Mouse (Mus musculus): ENCODE measurements around the gene Slc16a10. TPM values are rescaled to one million over a fixed set of nuclear protein-coding genes. Genes with fewer than 3 reads are reported as not detected.

Slc16a10 gene
- polyA plus RNA-seq, 1 experiment: 59.0 TPM

DNA sequence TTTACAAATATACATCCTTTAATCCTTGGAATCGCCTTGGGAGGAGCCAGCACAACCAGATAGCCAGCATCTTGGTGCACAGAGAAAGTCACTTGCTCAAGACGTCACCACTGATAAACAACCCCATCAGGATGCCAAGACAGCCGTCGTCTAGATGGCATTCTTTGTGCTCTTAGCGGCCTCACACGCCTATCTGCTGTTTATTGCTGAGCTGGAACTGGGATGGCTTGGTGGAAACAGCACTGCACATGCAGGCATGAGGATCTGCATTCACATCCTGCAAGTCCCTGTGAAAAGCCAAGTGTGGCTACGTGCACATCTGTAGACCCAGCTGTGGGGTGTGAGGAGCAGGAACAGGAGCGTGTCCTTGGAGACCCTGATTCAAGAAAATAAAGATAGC is 39.1 kb downstream of the Slc16a10 start:
- no peak overlapping the region for H3K27ac ChIP-seq (ENCODE audit: insufficient read depth, low read depth, low read length)
- peaks cover 44% of the 10 kb centered on the region for H3K4me1 ChIP-seq (ENCODE audit: control insufficient read depth, insufficient read depth, low read length)
- H3K4me3 ChIP-seq (ENCODE audit: insufficient read depth, low read length): no peak overlapping the region
- TF ChIP-seq POLR2A (IDR thresholded peaks at IDR 0.05; ENCODE audit: borderline replicate concordance, low read depth, low read length) (no peak), CTCF (IDR thresholded peaks at IDR 0.05; ENCODE audit: low read depth, low read length) (no peak)

DNA sequence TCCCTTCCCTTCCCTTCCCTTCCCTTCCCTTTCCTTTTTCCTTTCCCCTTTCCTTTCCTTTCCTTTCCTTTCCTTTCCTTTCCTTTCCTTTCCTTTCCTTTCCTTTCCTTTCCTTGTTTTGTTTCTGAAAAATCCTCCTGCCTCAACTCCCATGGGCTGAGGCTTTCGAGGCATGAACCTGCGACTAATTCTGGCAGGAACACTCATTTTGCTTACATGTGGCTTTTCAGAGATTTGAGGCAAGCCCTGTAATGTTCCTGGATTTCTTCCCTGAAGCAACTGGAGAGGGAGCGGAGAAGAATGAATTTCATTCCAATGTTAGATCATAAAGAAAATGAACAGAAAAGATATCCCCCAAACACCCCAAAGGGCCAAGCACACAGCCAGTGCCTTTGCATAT is 39.9 kb downstream of the Slc16a10 start:
- TF ChIP-seq CTCF (IDR thresholded peaks at IDR 0.05; ENCODE audit: low read depth, low read length) (no peak), POLR2A (IDR thresholded peaks at IDR 0.05; ENCODE audit: borderline replicate concordance, low read depth, low read length) (no peak)
- H3K27ac ChIP-seq (ENCODE audit: insufficient read depth, low read depth, low read length): no peak overlapping the region
- H3K4me3 ChIP-seq (ENCODE audit: insufficient read depth, low read length): no peak overlapping the region
- H3K4me1 ChIP-seq (ENCODE audit: control insufficient read depth, insufficient read depth, low read length): peaks cover 43% of the 10 kb centered on the region

DNA sequence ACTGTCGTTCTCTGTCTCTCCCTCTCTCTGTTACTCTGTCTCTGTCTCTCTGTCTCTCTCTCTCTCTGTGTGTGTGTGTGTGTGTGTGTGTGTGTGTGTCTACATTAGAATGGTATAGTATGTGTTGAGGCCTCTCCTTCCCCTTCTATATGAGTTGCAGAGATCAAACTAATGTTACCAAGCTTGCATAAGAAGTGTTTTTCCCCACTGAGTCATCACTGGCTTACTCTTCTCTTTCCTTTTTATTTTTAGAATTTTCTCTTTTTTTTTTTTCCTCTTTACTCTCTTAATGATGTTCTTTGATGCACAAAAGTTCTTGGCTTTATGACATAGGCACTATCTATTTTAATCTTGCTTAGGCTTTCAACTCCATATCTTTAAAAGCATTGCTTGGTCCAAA is 43.6 kb downstream of the Slc16a10 start:
- TF ChIP-seq POLR2A (IDR thresholded peaks at IDR 0.05; ENCODE audit: borderline replicate concordance, low read depth, low read length) (no peak), CTCF (IDR thresholded peaks at IDR 0.05; ENCODE audit: low read depth, low read length) (no peak)
- no peak overlapping the region for H3K4me3 ChIP-seq (ENCODE audit: insufficient read depth, low read length)
- H3K4me1 ChIP-seq (ENCODE audit: control insufficient read depth, insufficient read depth, low read length): peaks cover 60% of the 10 kb centered on the region
- H3K27ac ChIP-seq (ENCODE audit: insufficient read depth, low read depth, low read length): peak overlapping the region; percentile 75

DNA sequence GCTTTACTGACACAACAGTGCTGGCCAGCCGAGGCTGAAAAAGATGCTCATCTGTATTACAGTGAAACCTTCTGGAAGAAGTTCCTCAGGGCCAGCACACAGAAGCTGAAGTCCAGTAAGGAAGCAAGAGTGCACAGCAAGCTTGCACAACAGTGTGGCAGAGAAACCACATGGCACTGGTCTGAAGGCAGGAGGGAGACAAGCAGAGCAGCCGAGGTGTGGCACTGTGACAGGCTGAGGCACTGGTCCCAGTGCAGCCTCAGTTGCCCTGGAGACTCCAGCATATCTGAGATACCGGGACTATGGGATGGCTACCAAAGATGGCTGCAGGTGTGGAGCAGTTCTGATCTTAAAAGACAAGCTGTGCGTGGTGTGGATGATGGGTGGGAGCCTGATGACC is 44.5 kb downstream of the Slc16a10 start:
- peak overlapping the region; percentile 2 for H3K4me3 ChIP-seq (ENCODE audit: insufficient read depth, low read length)
- peak overlapping the region; percentile 72 for H3K27ac ChIP-seq (ENCODE audit: insufficient read depth, low read depth, low read length)
- H3K4me1 ChIP-seq (ENCODE audit: control insufficient read depth, insufficient read depth, low read length): peaks cover 59% of the 10 kb centered on the region
- TF ChIP-seq CTCF (IDR thresholded peaks at IDR 0.05; ENCODE audit: low read depth, low read length) (no peak), POLR2A (IDR thresholded peaks at IDR 0.05; ENCODE audit: borderline replicate concordance, low read depth, low read length) (no peak)

DNA sequence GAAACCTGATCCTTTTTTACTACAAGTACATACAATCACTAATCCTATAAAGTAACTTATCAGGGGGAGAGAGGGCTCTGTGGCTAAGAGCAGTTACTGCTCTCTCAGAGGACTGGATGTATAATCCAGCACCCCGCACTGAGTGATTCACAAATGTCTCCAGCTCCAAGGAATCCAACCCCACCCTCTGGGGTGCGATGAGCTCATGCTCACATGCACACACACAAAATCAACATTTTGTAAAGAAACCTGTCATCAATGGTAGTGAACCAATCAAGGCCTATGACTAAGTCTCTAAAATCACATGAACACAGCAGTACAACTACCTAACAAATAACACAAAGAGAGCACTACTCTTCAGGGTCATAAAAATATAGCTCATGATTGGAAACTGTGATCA is 47.3 kb downstream of the Slc16a10 start:
- H3K4me3 ChIP-seq (ENCODE audit: insufficient read depth, low read length): no peak overlapping the region
- TF ChIP-seq CTCF (IDR thresholded peaks at IDR 0.05; ENCODE audit: low read depth, low read length) (no peak), POLR2A (IDR thresholded peaks at IDR 0.05; ENCODE audit: borderline replicate concordance, low read depth, low read length) (no peak)
- peak overlapping the region; percentile 69 for H3K27ac ChIP-seq (ENCODE audit: insufficient read depth, low read depth, low read length)
- H3K4me1 ChIP-seq (ENCODE audit: control insufficient read depth, insufficient read depth, low read length): peaks cover 63% of the 10 kb centered on the region

DNA sequence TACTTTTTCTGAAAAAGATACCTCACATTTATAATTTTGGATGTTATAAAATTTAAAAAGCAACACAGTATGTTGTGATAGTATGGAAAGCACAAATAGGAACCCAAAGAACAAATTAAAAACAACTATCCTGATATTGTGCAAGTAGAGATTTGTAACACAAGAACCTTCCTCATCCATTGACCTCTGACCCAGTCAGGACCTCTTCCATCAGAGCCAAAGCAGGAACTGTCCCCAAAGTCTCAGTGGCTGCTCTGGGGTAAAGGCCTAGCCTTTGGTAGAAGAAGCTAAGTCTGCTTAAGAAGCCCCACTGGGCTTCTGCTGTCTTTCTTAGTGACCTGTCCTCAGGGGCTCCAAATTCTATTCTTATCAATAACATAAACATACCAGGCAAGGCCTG is 48.5 kb downstream of the Slc16a10 start:
- TF ChIP-seq POLR2A (IDR thresholded peaks at IDR 0.05; ENCODE audit: borderline replicate concordance, low read depth, low read length): no peak
- no peak for TF ChIP-seq CTCF (IDR thresholded peaks at IDR 0.05; ENCODE audit: low read depth, low read length)
- Histone ChIP-seq H3K27ac (ENCODE audit: insufficient read depth, low read depth, low read length) (peak overlapping the region; percentile 72), H3K4me1 (ENCODE audit: control insufficient read depth, insufficient read depth, low read length) (peaks cover 59% of the 10 kb centered on the region), H3K4me3 (ENCODE audit: insufficient read depth, low read length) (no peak overlapping the region)

DNA sequence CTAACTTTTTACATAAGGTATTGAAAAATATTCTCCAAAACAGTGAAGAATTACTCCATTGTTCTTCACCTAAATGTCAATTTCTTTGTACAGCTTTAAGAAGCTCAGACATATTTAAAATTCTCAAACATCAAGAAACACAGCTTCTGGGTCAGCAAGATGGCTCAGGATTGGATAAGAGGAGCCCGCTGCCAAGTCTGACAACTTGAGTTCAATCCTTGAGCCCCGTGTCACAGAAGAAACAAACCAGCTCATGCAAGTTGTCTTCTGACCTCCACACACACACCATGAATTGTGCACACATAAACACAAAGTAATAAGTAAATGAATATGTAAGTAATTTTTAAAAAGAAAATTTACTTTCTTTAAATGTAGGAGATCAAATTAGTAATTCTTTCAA is 50.6 kb downstream of the Slc16a10 start:
- Histone ChIP-seq H3K27ac (ENCODE audit: insufficient read depth, low read depth, low read length) (no peak overlapping the region), H3K4me1 (ENCODE audit: control insufficient read depth, insufficient read depth, low read length) (peaks cover 55% of the 10 kb centered on the region), H3K4me3 (ENCODE audit: insufficient read depth, low read length) (no peak overlapping the region)
- no peak for TF ChIP-seq POLR2A (IDR thresholded peaks at IDR 0.05; ENCODE audit: borderline replicate concordance, low read depth, low read length)
- no peak for TF ChIP-seq CTCF (IDR thresholded peaks at IDR 0.05; ENCODE audit: low read depth, low read length)

DNA sequence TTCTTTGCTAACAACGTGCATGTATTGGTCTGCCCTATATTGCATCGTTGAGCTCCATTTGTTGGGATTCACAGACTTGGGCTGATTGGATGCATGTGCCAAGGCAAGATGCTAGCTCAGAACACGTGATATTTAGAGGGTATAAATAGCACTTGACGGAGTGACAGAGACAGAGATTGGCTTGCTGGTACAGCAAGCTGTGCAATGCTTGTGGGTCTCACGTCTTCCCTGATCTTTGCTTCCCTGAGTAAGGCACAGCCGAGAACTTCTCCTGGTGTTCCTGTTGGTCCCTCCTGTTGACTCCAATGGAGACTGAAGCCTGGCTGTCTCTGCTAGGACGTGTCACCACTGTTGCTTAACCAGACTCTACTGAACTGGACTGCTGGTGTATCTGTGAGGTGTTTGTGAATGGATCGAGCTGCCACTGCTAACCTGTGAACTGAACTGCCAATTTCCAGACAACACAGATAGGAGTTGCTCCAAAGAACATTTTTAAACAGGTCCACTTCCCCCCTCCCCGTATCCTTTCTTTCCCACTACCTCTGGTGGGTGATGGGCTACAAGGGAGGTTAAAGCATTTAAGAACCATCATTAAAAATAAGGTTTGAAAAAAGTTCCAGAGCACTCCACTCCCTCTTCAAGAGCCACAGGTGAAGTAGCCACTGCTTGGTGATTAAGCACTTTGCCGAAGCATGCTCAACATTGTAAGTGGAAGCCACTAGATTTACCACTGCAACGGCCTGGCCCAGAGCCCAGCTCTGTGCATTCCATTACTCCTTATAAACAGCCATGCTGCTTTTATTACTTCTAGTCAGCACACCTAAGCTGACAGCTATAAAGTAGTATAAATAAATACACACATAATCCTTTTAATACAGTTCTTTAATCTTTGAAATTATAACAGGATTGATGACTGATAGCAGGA is 51.3 kb downstream of the Slc16a10 start:
- no peak overlapping the region for H3K27ac ChIP-seq (ENCODE audit: insufficient read depth, low read depth, low read length)
- peaks cover 53% of the 10 kb centered on the region for H3K4me1 ChIP-seq (ENCODE audit: control insufficient read depth, insufficient read depth, low read length)
- H3K4me3 ChIP-seq (ENCODE audit: insufficient read depth, low read length): no peak overlapping the region
- TF ChIP-seq POLR2A (IDR thresholded peaks at IDR 0.05; ENCODE audit: borderline replicate concordance, low read depth, low read length) (no peak), CTCF (IDR thresholded peaks at IDR 0.05; ENCODE audit: low read depth, low read length) (no peak)

DNA sequence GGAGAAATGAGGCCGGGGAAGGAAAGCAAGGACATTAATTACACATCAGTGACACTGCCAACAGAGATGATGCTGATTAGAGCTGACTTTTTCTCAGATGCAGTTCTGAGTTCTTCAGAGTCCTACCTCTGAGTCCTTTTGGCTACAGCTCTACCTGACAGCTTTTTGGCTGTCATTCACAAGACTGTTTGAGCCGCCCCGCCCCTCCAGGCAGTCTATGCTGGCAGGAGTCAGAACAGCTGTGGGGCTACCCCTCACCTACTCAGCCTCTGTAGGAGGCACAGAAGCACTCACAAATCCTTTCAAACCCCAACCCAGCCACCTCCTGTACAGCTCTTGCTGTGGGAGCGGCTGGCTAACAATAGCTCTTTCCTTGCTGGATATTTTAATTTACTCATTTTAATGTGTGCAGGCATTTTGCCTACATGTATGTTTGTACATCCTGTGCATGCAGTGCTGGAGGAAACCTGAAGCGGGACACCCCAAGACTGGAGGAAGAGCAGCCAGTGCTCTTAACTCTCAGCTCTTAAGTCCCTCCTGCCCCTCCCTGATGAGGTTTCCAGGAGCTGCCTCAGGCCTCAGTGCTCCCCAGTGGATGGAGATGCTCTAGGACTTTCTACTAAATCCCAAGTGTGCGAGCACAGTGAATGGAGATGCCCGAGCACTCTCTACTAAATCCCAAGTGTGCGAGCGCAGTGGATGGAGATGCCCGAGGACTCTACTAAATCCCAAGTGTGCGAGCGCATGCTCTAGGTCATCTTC is 57.5 kb downstream of the Slc16a10 start:
- no peak overlapping the region for H3K4me3 ChIP-seq (ENCODE audit: insufficient read depth, low read length)
- TF ChIP-seq CTCF (IDR thresholded peaks at IDR 0.05; ENCODE audit: low read depth, low read length) (no peak), POLR2A (IDR thresholded peaks at IDR 0.05; ENCODE audit: borderline replicate concordance, low read depth, low read length) (no peak)
- H3K27ac ChIP-seq (ENCODE audit: insufficient read depth, low read depth, low read length): no peak overlapping the region
- H3K4me1 ChIP-seq (ENCODE audit: control insufficient read depth, insufficient read depth, low read length): peaks cover 46% of the 10 kb centered on the region

DNA sequence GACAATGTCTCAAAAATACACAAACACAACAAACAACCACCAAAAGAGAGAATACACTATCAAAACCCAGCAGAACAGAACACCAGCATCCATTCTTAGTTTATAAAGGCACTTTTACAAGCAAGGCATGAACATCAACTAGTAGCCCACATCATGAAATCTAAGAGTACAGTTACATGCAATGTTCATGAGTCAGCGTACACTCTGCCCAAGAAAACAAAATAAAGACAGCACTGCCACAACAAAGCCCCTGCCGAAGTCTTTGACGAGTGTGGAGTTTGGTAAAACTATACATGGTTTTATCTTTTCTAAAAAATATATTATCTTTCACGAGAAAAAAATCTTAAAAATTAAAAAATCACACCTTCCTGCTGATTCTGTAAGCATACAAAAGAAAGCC is 58.5 kb downstream of the Slc16a10 start:
- no peak overlapping the region for H3K4me3 ChIP-seq (ENCODE audit: insufficient read depth, low read length)

More for the DNA sequence above, 58.5 kb downstream of the Slc16a10 start:
- Histone ChIP-seq H3K27ac (ENCODE audit: insufficient read depth, low read depth, low read length) (no peak overlapping the region), H3K4me1 (ENCODE audit: control insufficient read depth, insufficient read depth, low read length) (peaks cover 48% of the 10 kb centered on the region)
- no peak for TF ChIP-seq POLR2A (IDR thresholded peaks at IDR 0.05; ENCODE audit: borderline replicate concordance, low read depth, low read length)
- no peak for TF ChIP-seq CTCF (IDR thresholded peaks at IDR 0.05; ENCODE audit: low read depth, low read length)
